Mouse (Mus musculus): ENCODE data around the gene Gucy2c. TPM values are rescaled to one million over a fixed set of nuclear protein-coding genes. Genes with fewer than 3 reads are reported as not detected.
A peak's percentile ranks its signal among the peaks of the same experiment; 100 is the strongest.

The Gucy2c gene
- total RNA-seq, 1 experiment = 0.09 TPM

DNA sequence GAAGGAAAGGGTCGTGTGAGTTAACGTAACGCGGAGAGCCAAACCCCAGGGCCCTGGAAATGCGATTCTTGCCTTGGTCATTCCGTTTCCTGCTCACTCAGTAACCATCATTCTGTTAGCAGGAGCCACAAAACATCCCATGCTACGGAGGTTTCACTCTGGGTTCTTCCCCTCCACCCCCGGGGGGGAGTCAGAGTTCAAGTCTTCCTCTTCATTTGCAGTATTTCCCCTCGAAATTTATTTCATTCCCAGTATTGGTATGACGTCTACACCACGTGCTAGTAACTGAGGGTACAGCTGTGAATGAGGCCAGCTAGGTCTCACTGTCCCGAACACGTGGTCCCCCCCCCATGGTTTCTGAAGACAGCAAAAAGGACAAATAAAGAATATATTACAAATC is 28.1 kb upstream of the Gucy2c start:
- Histone ChIP-seq H3K4me1 (ENCODE audit: control insufficient read depth in 2 of 2, insufficient read depth in 2 of 2, low read length in 2 of 2, poor library complexity in 1 of 2) (peaks cover 0 to 18% of the 10 kb centered on the region in 2 experiments; a peak in 2 of 4 replicates), H3K27ac (ENCODE audit: insufficient read depth, low read depth, low read length, poor library complexity, severe bottlenecking) (no peak overlapping the region; the same call in 1 of the 2 replicates), H3K36me3 (ENCODE audit: control insufficient read depth, insufficient read depth, low read length, poor library complexity, severe bottlenecking) (peaks cover 20% of the 10 kb centered on the region), H3K4me3 (ENCODE audit: insufficient read depth in 1 of 2, low read depth in 1 of 2, low read length in 2 of 2, poor library complexity in 1 of 2, severe bottlenecking in 1 of 2) (peak overlapping the region; percentile 80 to 98), H3K9ac (ENCODE audit: insufficient read depth, low read depth, low read length, poor library complexity, severe bottlenecking) (peak overlapping the region; percentile 93; the same call in 1 of the 2 replicates), H3K9me3 (ENCODE audit: control insufficient read depth, insufficient read depth, low read depth, low read length) (no peaks in the 10 kb centered on the region)
- in situ Hi-C loops (cut with MboI; ENCODE audit: low sequenced_read_pairs in 2 of 2, unreplicated experiment in 2 of 2) = no loop called here
- no peak for DNase-seq (ENCODE audit: low read depth, low spot score)
- TF ChIP-seq ZC3H11A (IDR thresholded peaks at IDR 0.05; ENCODE audit: borderline replicate concordance, low read depth, low read length) = no peak
- TF ChIP-seq HCFC1 (IDR thresholded peaks at IDR 0.05; ENCODE audit: borderline replicate concordance, insufficient read depth, low read length) = no peak
- TF ChIP-seq MAFK (IDR thresholded peaks at IDR 0.05; ENCODE audit: insufficient read depth, low read depth, low read length) = no peak
- no peak for TF ChIP-seq CHD2 (IDR thresholded peaks at IDR 0.05; ENCODE audit: low read depth, low read length)
- TF ChIP-seq ZNF384 (IDR thresholded peaks at IDR 0.05; ENCODE audit: low read depth, low read length) = no peak

DNA sequence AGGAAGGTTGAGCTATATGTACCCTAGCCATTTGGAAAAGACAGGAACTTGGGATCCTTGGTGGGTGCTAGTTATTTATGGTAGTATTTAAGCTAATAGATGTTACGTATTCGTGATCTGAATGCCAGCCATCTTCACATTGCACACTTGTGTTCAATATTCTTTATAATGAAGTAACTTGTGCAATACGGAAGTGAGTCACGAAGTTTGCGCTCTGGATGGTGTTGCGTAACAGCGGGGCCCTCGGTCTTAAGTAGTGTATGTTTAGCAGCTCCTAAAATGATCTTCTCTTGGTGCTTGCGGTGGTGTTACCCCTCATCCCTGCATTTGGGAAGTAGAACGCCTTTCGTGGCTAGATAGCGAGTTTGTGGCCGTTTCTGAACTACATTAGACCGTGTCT is 27.5 kb upstream of the Gucy2c start:
- Histone ChIP-seq H3K36me3 (ENCODE audit: control insufficient read depth, insufficient read depth, low read length, poor library complexity, severe bottlenecking) (peaks cover 15% of the 10 kb centered on the region), H3K4me1 (ENCODE audit: control insufficient read depth in 2 of 2, insufficient read depth in 2 of 2, low read length in 2 of 2, poor library complexity in 1 of 2) (peaks cover 0 to 18% of the 10 kb centered on the region in 2 experiments; a peak in 2 of 4 replicates), H3K9me3 (ENCODE audit: control insufficient read depth, insufficient read depth, low read depth, low read length) (no peaks in the 10 kb centered on the region), H3K4me3 (ENCODE audit: insufficient read depth in 1 of 2, low read depth in 1 of 2, low read length in 2 of 2, poor library complexity in 1 of 2, severe bottlenecking in 1 of 2) (peak overlapping the region; percentile 80 to 98), H3K9ac (ENCODE audit: insufficient read depth, low read depth, low read length, poor library complexity, severe bottlenecking) (peak overlapping the region; percentile 93), H3K27ac (ENCODE audit: insufficient read depth, low read depth, low read length, poor library complexity, severe bottlenecking) (no peak overlapping the region; the same call in 1 of the 2 replicates)
- TF ChIP-seq CHD2 (IDR thresholded peaks at IDR 0.05; ENCODE audit: low read depth, low read length) (no peak), MAFK (IDR thresholded peaks at IDR 0.05; ENCODE audit: insufficient read depth, low read depth, low read length) (no peak), ZC3H11A (IDR thresholded peaks at IDR 0.05; ENCODE audit: borderline replicate concordance, low read depth, low read length) (no peak), HCFC1 (IDR thresholded peaks at IDR 0.05; ENCODE audit: borderline replicate concordance, insufficient read depth, low read length) (no peak), ZNF384 (IDR thresholded peaks at IDR 0.05; ENCODE audit: low read depth, low read length) (no peak)
- DNase-seq (ENCODE audit: low read depth, low spot score) = no peak
- in situ Hi-C loops (cut with MboI; ENCODE audit: low sequenced_read_pairs in 2 of 2, unreplicated experiment in 2 of 2) = no loop called here

DNA sequence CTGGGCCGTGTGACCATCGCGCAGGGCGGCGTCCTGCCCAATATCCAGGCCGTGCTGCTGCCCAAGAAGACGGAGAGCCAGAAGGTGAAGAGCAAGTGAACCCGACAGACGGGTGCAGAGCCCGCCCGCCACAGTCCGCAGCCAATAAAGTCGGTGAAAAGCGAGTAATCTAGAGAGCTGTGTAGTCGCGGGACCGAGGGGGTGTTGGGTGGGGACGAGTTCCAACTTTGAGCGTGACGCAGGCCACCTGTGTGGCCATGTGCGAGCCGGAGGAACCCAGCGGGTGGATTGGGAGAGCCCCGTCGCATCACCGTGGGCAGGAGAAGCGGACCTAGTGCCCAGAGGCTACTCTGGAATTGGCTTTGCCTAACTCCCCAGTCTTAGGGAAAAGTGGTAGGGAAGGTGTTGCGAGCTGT is 27.1 kb upstream of the Gucy2c start:
- no peak for DNase-seq (ENCODE audit: low read depth, low spot score)
- in situ Hi-C loops (cut with MboI; ENCODE audit: low sequenced_read_pairs in 2 of 2, unreplicated experiment in 2 of 2) = no loop called here
- Histone ChIP-seq H3K4me3 (ENCODE audit: insufficient read depth in 1 of 2, low read depth in 1 of 2, low read length in 2 of 2, poor library complexity in 1 of 2, severe bottlenecking in 1 of 2) (peak overlapping the region; percentile 80 to 98), H3K4me1 (ENCODE audit: control insufficient read depth in 2 of 2, insufficient read depth in 2 of 2, low read length in 2 of 2, poor library complexity in 1 of 2) (peaks cover 0 to 18% of the 10 kb centered on the region in 2 experiments; a peak in 2 of 4 replicates), H3K9me3 (ENCODE audit: control insufficient read depth, insufficient read depth, low read depth, low read length) (no peaks in the 10 kb centered on the region), H3K9ac (ENCODE audit: insufficient read depth, low read depth, low read length, poor library complexity, severe bottlenecking) (peak overlapping the region; percentile 93), H3K27ac (ENCODE audit: insufficient read depth, low read depth, low read length, poor library complexity, severe bottlenecking) (peak overlapping the region; percentile 83), H3K36me3 (ENCODE audit: control insufficient read depth, insufficient read depth, low read length, poor library complexity, severe bottlenecking) (peaks cover 11% of the 10 kb centered on the region)
- TF ChIP-seq HCFC1 (IDR thresholded peaks at IDR 0.05; ENCODE audit: borderline replicate concordance, insufficient read depth, low read length) = no peak

DNA sequence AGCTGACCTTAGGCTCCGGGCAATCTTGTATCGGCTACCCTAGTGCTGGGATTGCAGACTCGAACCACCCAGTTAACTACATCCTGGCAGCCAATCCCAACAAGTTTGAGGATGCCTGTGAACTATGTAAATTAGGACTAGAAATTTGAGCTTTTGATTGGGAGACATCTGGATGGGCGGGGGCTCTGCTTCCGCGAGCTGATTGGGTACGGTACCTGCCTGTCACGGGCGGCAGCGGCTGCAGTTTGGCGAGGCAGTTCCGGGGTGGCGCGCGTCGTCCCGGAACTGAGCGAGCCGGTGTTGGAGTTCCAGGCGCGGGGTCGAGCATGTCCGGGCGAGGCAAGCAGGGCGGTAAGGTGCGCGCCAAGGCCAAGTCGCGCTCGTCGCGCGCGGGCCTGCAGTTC is 26.5 kb upstream of the Gucy2c start, which contains the start of gene H2afj:
Gene H2afj, plus strand, starts transcription at position 231 of the 404 bp plus-strand sequence.
- TF ChIP-seq ZNF384 (IDR thresholded peaks at IDR 0.05; ENCODE audit: low read depth, low read length) (no peak), MAFK (IDR thresholded peaks at IDR 0.05; ENCODE audit: insufficient read depth, low read depth, low read length) (no peak), ZC3H11A (IDR thresholded peaks at IDR 0.05; ENCODE audit: borderline replicate concordance, low read depth, low read length) (no peak), CHD2 (IDR thresholded peaks at IDR 0.05; ENCODE audit: low read depth, low read length) (peak; percentile 86), HCFC1 (IDR thresholded peaks at IDR 0.05; ENCODE audit: borderline replicate concordance, insufficient read depth, low read length) (no peak)
- Histone ChIP-seq H3K9ac (ENCODE audit: insufficient read depth, low read depth, low read length, poor library complexity, severe bottlenecking) (peak within 1 kb of the TSS; percentile 93), H3K9me3 (ENCODE audit: control insufficient read depth, insufficient read depth, low read depth, low read length) (no peaks in the 10 kb centered on the region), H3K4me1 (ENCODE audit: control insufficient read depth in 2 of 2, insufficient read depth in 2 of 2, low read length in 2 of 2, poor library complexity in 1 of 2) (peaks cover 3 to 17% of the 10 kb centered on the region in 2 experiments; a peak in 2 of 4 replicates), H3K27ac (ENCODE audit: insufficient read depth, low read depth, low read length, poor library complexity, severe bottlenecking) (peak within 1 kb of the TSS; percentile 83), H3K4me3 (ENCODE audit: insufficient read depth in 1 of 2, low read depth in 1 of 2, low read length in 2 of 2, poor library complexity in 1 of 2, severe bottlenecking in 1 of 2) (peak within 1 kb of the TSS; percentile 80 to 98), H3K36me3 (ENCODE audit: control insufficient read depth, insufficient read depth, low read length, poor library complexity, severe bottlenecking) (peaks cover 8% of the 10 kb centered on the region)
- peak; percentile 93 for DNase-seq (ENCODE audit: low read depth, low spot score)
- in situ Hi-C loops (cut with MboI; ENCODE audit: low sequenced_read_pairs in 2 of 2, unreplicated experiment in 2 of 2) = no loop called here
